Mouse (Mus musculus) MEL (cell line): ENCODE results near the gene Pla2r1. TPM values are rescaled to one million over a fixed set of nuclear protein-coding genes. Genes with fewer than 3 reads are reported as not detected.

Experiments used
- DNase-seq: peaks from one replicate; pipeline ENCODE4 v3.0.0; 2011; ENCODE audit warnings: low read depth, low spot score
- H3K27ac ChIP-seq: 2 replicates; pipeline ENCODE4 v1.5.1; 2012; ENCODE audit warnings: low read depth, mild to moderate bottlenecking, control low read depth, low read length, moderate library complexity; ENCODE audit not compliant: control insufficient read depth
- H3K27me3 ChIP-seq, 2 experiments: fragments of 150-350 bp in 1 of 2; sonication (generic) in 1 of 2; 2 replicates each; pipeline ENCODE4 v1.6.1; 2012; ENCODE audit warnings: low read length in 2 of 2, mild to moderate bottlenecking in 2 of 2, improper control_type of control experiment in 1 of 2, moderate library complexity in 1 of 2; ENCODE audit not compliant: insufficient read depth in 2 of 2, control insufficient read depth in 1 of 2
- H3K36me3 ChIP-seq, 2 experiments: 2 replicates each; pipeline ENCODE4 v1.6.1; 2012 to 2014; ENCODE audit warnings: low read length in 2 of 2, improper control_type of control experiment in 1 of 2, inconsistent platforms in 1 of 2, mild to moderate bottlenecking in 1 of 2; ENCODE audit not compliant: insufficient read depth in 2 of 2, control insufficient read depth in 1 of 2
- H3K4me1 ChIP-seq, 2 experiments: fragments of 150-350 bp in 1 of 2; sonication (generic) in 1 of 2; 2 replicates each; pipeline ENCODE4 v1.6.1; 2012; ENCODE audit warnings: low read length in 2 of 2, improper control_type of control experiment in 1 of 2, mild to moderate bottlenecking in 1 of 2; ENCODE audit not compliant: insufficient read depth in 2 of 2, control insufficient read depth in 1 of 2
- H3K4me3 ChIP-seq, 2 experiments: fragments of 150-350 bp in 1 of 2; sonication (generic) in 1 of 2; 2 replicates each; pipeline ENCODE4 v1.5.1; 2012; ENCODE audit warnings: low read depth in 2 of 2, low read length in 2 of 2, mild to moderate bottlenecking in 2 of 2, moderate library complexity in 2 of 2, control low read depth in 1 of 2, improper control_type of control experiment in 1 of 2; ENCODE audit not compliant: control insufficient read depth in 1 of 2, insufficient read depth in 1 of 2
- H3K79me2 ChIP-seq: 2 replicates; pipeline ENCODE4 v1.6.1; 2012; ENCODE audit warnings: mild to moderate bottlenecking, low read length, moderate library complexity; ENCODE audit not compliant: control insufficient read depth, poor library complexity, insufficient read depth
- H3K9ac ChIP-seq: 2 replicates; pipeline ENCODE4 v1.6.1; 2012; ENCODE audit warnings: low read depth, mild to moderate bottlenecking, control low read depth, low read length, moderate library complexity; ENCODE audit not compliant: control insufficient read depth, poor library complexity, severe bottlenecking
- H3K9me3 ChIP-seq: fragments of 150-350 bp; sonication (generic); replicated peaks from 2 replicates; pipeline ENCODE4 v1.6.1; 2012; ENCODE audit warnings: mild to moderate bottlenecking, low read length, improper control_type of control experiment, moderate library complexity; ENCODE audit not compliant: insufficient read depth
- BHLHE40 ChIP-seq: IDR thresholded peaks from 2 replicates; pipeline ENCODE4 v1.6.1; 2012; ENCODE audit warnings: low read depth, mild to moderate bottlenecking, inconsistent platforms, low read length, improper control_type of control experiment, borderline replicate concordance
- CTCF ChIP-seq, 3 experiments: IDR thresholded peaks in 2 of 3; conservative IDR thresholded peaks in 1 of 3; 2 replicates each; pipeline ENCODE4 v1.5.1; 2011 to 2012; ENCODE audit warnings: low read length in 3 of 3, low read depth in 2 of 3, mild to moderate bottlenecking in 2 of 3, improper control_type of control experiment in 1 of 3, inconsistent platforms in 1 of 3, mixed read lengths in 1 of 3, moderate library complexity in 1 of 3; ENCODE audit not compliant: control insufficient read depth in 1 of 3, insufficient read depth in 1 of 3, poor library complexity in 1 of 3, severe bottlenecking in 1 of 3
- E2F4 ChIP-seq: IDR thresholded peaks from 2 replicates; pipeline ENCODE4 v1.6.1; 2011; ENCODE audit warnings: low read depth, low read length, improper control_type of control experiment, borderline replicate concordance
- ELF1 ChIP-seq: IDR thresholded peaks from 2 replicates; pipeline ENCODE4 v1.6.1; 2014; ENCODE audit warnings: low read depth, mild to moderate bottlenecking, inconsistent platforms, low read length, improper control_type of control experiment, moderate library complexity
- ETS1 ChIP-seq: IDR thresholded peaks from 2 replicates; pipeline ENCODE4 v1.6.1; 2012; ENCODE audit warnings: low read depth, mild to moderate bottlenecking, inconsistent platforms, low read length, improper control_type of control experiment, moderate library complexity
- GABPA ChIP-seq: IDR thresholded peaks from 2 replicates; pipeline ENCODE4 v1.6.1; 2012; ENCODE audit warnings: low read depth, mild to moderate bottlenecking, inconsistent platforms, low read length, improper control_type of control experiment, moderate library complexity
- HCFC1 ChIP-seq: IDR thresholded peaks from 2 replicates; pipeline ENCODE4 v1.6.1; 2012; ENCODE audit warnings: low read depth, mild to moderate bottlenecking, inconsistent platforms, low read length, improper control_type of control experiment, moderate library complexity
- KAT2A ChIP-seq: conservative IDR thresholded peaks from 2 replicates; pipeline ENCODE4 v1.6.1; 2012; ENCODE audit warnings: low read depth, low read length, improper control_type of control experiment, inconsistent platforms
- MAFK ChIP-seq: IDR thresholded peaks from 2 replicates; pipeline ENCODE4 v1.6.1; 2011; ENCODE audit warnings: low read depth, mild to moderate bottlenecking, low read length, improper control_type of control experiment, borderline replicate concordance
- MAX ChIP-seq: IDR thresholded peaks from 2 replicates; pipeline ENCODE4 v1.6.1; 2011; ENCODE audit warnings: low read length, improper control_type of control experiment
- MAZ ChIP-seq: IDR thresholded peaks from 2 replicates; pipeline ENCODE4 v1.6.1; 2012; ENCODE audit warnings: low read depth, mild to moderate bottlenecking, inconsistent platforms, low read length, improper control_type of control experiment
- MXI1 ChIP-seq: IDR thresholded peaks from 2 replicates; pipeline ENCODE4 v1.6.1; 2011; ENCODE audit warnings: mild to moderate bottlenecking, low read depth, low read length, improper control_type of control experiment
- MYB ChIP-seq: IDR thresholded peaks from 2 replicates; pipeline ENCODE4 v1.6.1; 2011; ENCODE audit warnings: mild to moderate bottlenecking, low read depth, low read length, improper control_type of control experiment
- NELFE ChIP-seq: IDR thresholded peaks from 2 replicates; pipeline ENCODE4 v1.6.1; 2011; ENCODE audit warnings: low read depth, low read length, improper control_type of control experiment
- NRF1 ChIP-seq: IDR thresholded peaks from 2 replicates; pipeline ENCODE4 v1.6.1; 2014; ENCODE audit warnings: low read depth, mild to moderate bottlenecking, inconsistent platforms, low read length, improper control_type of control experiment, moderate library complexity; ENCODE audit not compliant: poor library complexity, insufficient read depth, severe bottlenecking
- POLR2A ChIP-seq, 2 experiments: IDR thresholded peaks; 2 replicates each; pipeline ENCODE4 v1.6.1; 2011 to 2012; ENCODE audit warnings: low read length in 2 of 2, mild to moderate bottlenecking in 2 of 2, control low read depth in 1 of 2, improper control_type of control experiment in 1 of 2, low read depth in 1 of 2, moderate library complexity in 1 of 2; ENCODE audit not compliant: control insufficient read depth in 1 of 2, insufficient read depth in 1 of 2, poor library complexity in 1 of 2
- POLR2AphosphoS5 ChIP-seq: IDR thresholded peaks from 2 replicates; pipeline ENCODE4 v1.6.1; 2012; ENCODE audit warnings: low read depth, borderline replicate concordance, mild to moderate bottlenecking, inconsistent platforms, low read length, moderate library complexity, mixed read lengths
- RAD21 ChIP-seq: IDR thresholded peaks from 2 replicates; pipeline ENCODE4 v1.6.1; 2011; ENCODE audit warnings: mild to moderate bottlenecking, low read depth, low read length, improper control_type of control experiment
- RCOR1 ChIP-seq: IDR thresholded peaks from 2 replicates; pipeline ENCODE4 v1.6.1; 2012; ENCODE audit warnings: low read depth, mild to moderate bottlenecking, inconsistent platforms, low read length, improper control_type of control experiment
- TAL1 ChIP-seq: IDR thresholded peaks from 2 replicates; pipeline ENCODE4 v1.6.1; 2012; ENCODE audit warnings: mild to moderate bottlenecking, inconsistent platforms, low read length, moderate library complexity, mixed read lengths
- TCF12 ChIP-seq: IDR thresholded peaks from 2 replicates; pipeline ENCODE4 v1.6.1; 2014; ENCODE audit warnings: low read depth, mild to moderate bottlenecking, inconsistent platforms, low read length, improper control_type of control experiment, moderate library complexity
- UBTF ChIP-seq: IDR thresholded peaks from 2 replicates; pipeline ENCODE4 v1.6.1; 2012; ENCODE audit warnings: low read depth, mild to moderate bottlenecking, inconsistent platforms, low read length, improper control_type of control experiment, moderate library complexity, borderline replicate concordance; ENCODE audit not compliant: insufficient read depth
- USF1 ChIP-seq: IDR thresholded peaks from 2 replicates; pipeline ENCODE4 v1.6.1; 2014; ENCODE audit warnings: low read depth, mild to moderate bottlenecking, inconsistent platforms, low read length, improper control_type of control experiment, moderate library complexity
- ZKSCAN1 ChIP-seq: IDR thresholded peaks from 2 replicates; pipeline ENCODE4 v1.6.1; 2012; ENCODE audit warnings: low read depth, mild to moderate bottlenecking, inconsistent platforms, low read length, improper control_type of control experiment, moderate library complexity
- ZMIZ1 ChIP-seq: IDR thresholded peaks from 2 replicates; pipeline ENCODE4 v1.6.1; 2012; ENCODE audit warnings: low read depth, mild to moderate bottlenecking, inconsistent platforms, low read length, improper control_type of control experiment, moderate library complexity
- polyA plus RNA-seq, 2 experiments: library from polyadenylated mRNA; stranded (reverse) in 1 of 2; unstranded in 1 of 2; fragments of >175 nt in 1 of 2; fragments of >200 nt in 1 of 2; gene quantifications; 2 replicates each; pipeline versions ENCODE4 v1.2.1 to v1.2.4; 2012; ENCODE audit warnings: low replicate concordance in 2 of 2, low read depth in 1 of 2; ENCODE audit not compliant: insufficient read length in 2 of 2, insufficient read depth in 1 of 2, missing spikeins in 1 of 2
- total RNA-seq: library from RNA; depleted of rRNA; stranded (reverse); fragments of 300-350 nt; gene quantifications from 2 replicates; pipeline ENCODE4 v1.2.3, GENCODE M21; 2012

The Pla2r1 gene
- total and polyA plus RNA-seq, 3 experiments: not detected

- no peak overlapping the region for H3K4me3 ChIP-seq
- H3K27me3 ChIP-seq: no peaks in the 10 kb centered on the region
- H3K9me3 ChIP-seq: no peaks in the 10 kb centered on the region
- no peaks in the 10 kb centered on the region for H3K79me2 ChIP-seq
- TF ChIP-seq MXI1 (no peak), MAZ (no peak), ZMIZ1 (no peak), BHLHE40 (no peak), GABPA (no peak), RAD21 (no peak), CTCF (IDR thresholded peaks at IDR 0.05 in 2 of 3, conservative IDR thresholded peaks at IDR 0.05 in 1 of 3; ENCODE audit: control insufficient read depth in 1 of 3, insufficient read depth in 1 of 3, low read depth in 2 of 3, low read length in 3 of 3, poor library complexity in 1 of 3, severe bottlenecking in 1 of 3) (no peak), TAL1 (no peak), MYB (no peak), UBTF (no peak), MAFK (no peak), USF1 (no peak), RCOR1 (no peak), POLR2A (IDR thresholded peaks at IDR 0.05; ENCODE audit: control insufficient read depth in 1 of 2, insufficient read depth in 1 of 2, low read depth in 1 of 2, low read length in 2 of 2, poor library complexity in 1 of 2) (no peak), HCFC1 (no peak), TCF12 (no peak), NELFE (no peak), ETS1 (no peak), KAT2A (no peak)
- H3K36me3 ChIP-seq: no peaks in the 10 kb centered on the region
- no peaks in the 10 kb centered on the region for H3K4me1 ChIP-seq
- DNase-seq: no peak
- H3K9ac ChIP-seq: no peak overlapping the region
- no peak overlapping the region for H3K27ac ChIP-seq
These were observed 12.8 kb downstream of the Pla2r1 start for GRCm38 (mm10) chr2:60540346-60540745.

GRCm38 (mm10) chr2:60538710-60539109 lies 14.4 kb downstream of the Pla2r1 start:
- Histone ChIP-seq H3K9me3 (no peaks in the 10 kb centered on the region), H3K4me3 (no peak overlapping the region), H3K9ac (no peak overlapping the region), H3K36me3 (no peaks in the 10 kb centered on the region), H3K27ac (no peak overlapping the region), H3K27me3 (no peaks in the 10 kb centered on the region), H3K79me2 (no peaks in the 10 kb centered on the region), H3K4me1 (no peaks in the 10 kb centered on the region)
- TF ChIP-seq E2F4: no peak
- TF ChIP-seq NELFE: no peak
- no peak for TF ChIP-seq ELF1
- no peak for TF ChIP-seq POLR2AphosphoS5
- no peak for TF ChIP-seq MAX
- no peak for TF ChIP-seq UBTF
- no peak for TF ChIP-seq NRF1
- TF ChIP-seq ETS1: no peak
- TF ChIP-seq MAZ: no peak
- no peak for TF ChIP-seq ZKSCAN1
- TF ChIP-seq CTCF (IDR thresholded peaks at IDR 0.05 in 2 of 3, conservative IDR thresholded peaks at IDR 0.05 in 1 of 3; ENCODE audit: control insufficient read depth in 1 of 3, insufficient read depth in 1 of 3, low read depth in 2 of 3, low read length in 3 of 3, poor library complexity in 1 of 3, severe bottlenecking in 1 of 3): no peak
- no peak for DNase-seq
